Mouse (Mus musculus) limb, embryonic 11.5 days (tissue): ENCODE measurements around the gene Dclk1. TPM values are rescaled to one million over a fixed set of nuclear protein-coding genes. Genes with fewer than 3 reads are reported as not detected.

Experiments
- ATAC-seq: fragments of 200-750 bp; cut with Nextera tagmentation; 2 replicates; pipeline ENCODE4 v1.8.0; 2017; ENCODE audit warnings: low read depth; ENCODE audit not compliant: insufficient number of reproducible peaks, low FRiP score, low TSS enrichment
- DNase-seq: peaks from one replicate; pipeline ENCODE4 v3.0.0-alpha.2; 2015; ENCODE audit warnings: low spot score
- H3K27ac ChIP-seq: fragments of 300-500 bp; sonication (generic); replicated peaks from 2 replicates; pipeline ENCODE4 v1.5.1; 2014; ENCODE audit warnings: low read depth, mild to moderate bottlenecking, low read length
- H3K27me3 ChIP-seq: fragments of 300-500 bp; sonication (generic); 2 replicates; pipeline ENCODE4 v1.6.1; 2014; ENCODE audit warnings: mild to moderate bottlenecking, low read length, mixed read lengths; ENCODE audit not compliant: control insufficient read depth, insufficient read depth
- H3K36me3 ChIP-seq: fragments of 300-500 bp; sonication (generic); 2 replicates; pipeline ENCODE4 v1.6.1; 2014; ENCODE audit warnings: mild to moderate bottlenecking, low read length, moderate library complexity, mixed read lengths; ENCODE audit not compliant: control insufficient read depth, insufficient read depth
- H3K4me1 ChIP-seq: fragments of 300-500 bp; sonication (generic); 2 replicates; pipeline ENCODE4 v1.6.1; 2014; ENCODE audit warnings: low read length, mixed read lengths; ENCODE audit not compliant: control insufficient read depth, insufficient read depth
- H3K4me2 ChIP-seq: fragments of 300-500 bp; sonication (generic); 2 replicates; pipeline ENCODE4 v1.6.1; 2014; ENCODE audit warnings: low read depth, mild to moderate bottlenecking, moderate library complexity; ENCODE audit not compliant: severe bottlenecking
- H3K4me3 ChIP-seq: fragments of 300-500 bp; sonication (generic); 2 replicates; pipeline ENCODE4 v1.5.1; 2014; ENCODE audit warnings: low read depth, low read length
- H3K9ac ChIP-seq: fragments of 300-500 bp; sonication (generic); 2 replicates; pipeline ENCODE4 v1.6.1; 2014; ENCODE audit warnings: mild to moderate bottlenecking, low read length
- H3K9me3 ChIP-seq: fragments of 300-500 bp; sonication (generic); 2 replicates; pipeline ENCODE4 v1.6.1; 2016; ENCODE audit warnings: low read length; ENCODE audit not compliant: control insufficient read depth
- WGBS: fragments of 180-500 bp; shearing (Covaris S2); extraction: QIAGEN DNeasy Blood & Tissue Kit; methylation state at CpG from one replicate; pipeline ENCODE4 v1.1.7; 2014; 5-methylcytosine and 5-hydroxymethylcytosine counted together
- polyA plus RNA-seq: library from polyadenylated mRNA; unstranded; fragments of >200 nt; fragmentation: Nextera tagmentation; extraction: Ambion mirVana; gene quantifications from 2 replicates; pipeline ENCODE4 v1.2.1, GENCODE M21; 2014

Gene Dclk1
- polyA plus RNA-seq, 1 experiment from 2014 or later, result 34.1 TPM

GRCm38 (mm10) chr3:55269802-55270201 lies 27.6 kb downstream of the Dclk1 start:
- no peak for ATAC-seq
- H3K9me3 ChIP-seq, result no peaks in the 10 kb centered on the region

GRCm38 (mm10) chr3:55270345-55270744 lies 28.2 kb downstream of the Dclk1 start:
- H3K27ac ChIP-seq, result no peak overlapping the region
- no peak for ATAC-seq

More at GRCm38 (mm10) chr3:55269802-55270201, 27.6 kb downstream of the Dclk1 start:
- H3K27me3 ChIP-seq, result no peaks in the 10 kb centered on the region
- H3K4me3 ChIP-seq, result no peak overlapping the region
- no peak overlapping the region for H3K27ac ChIP-seq
- no peak overlapping the region for H3K9ac ChIP-seq
- no peak for DNase-seq
- H3K4me1 ChIP-seq, result no peaks in the 10 kb centered on the region
- WGBS, result 86% methylated on average over 4 of the region's 4 CpGs
- H3K4me2 ChIP-seq, result no peak overlapping the region
- no peaks in the 10 kb centered on the region for H3K36me3 ChIP-seq

GRCm38 (mm10) chr3:55270920-55271319 lies 28.8 kb downstream of the Dclk1 start:
- no peak overlapping the region for H3K4me3 ChIP-seq
- H3K9me3 ChIP-seq, result no peaks in the 10 kb centered on the region
- H3K4me2 ChIP-seq, result no peak overlapping the region
- no peaks in the 10 kb centered on the region for H3K36me3 ChIP-seq
- DNase-seq (no peak), ATAC-seq (no peak)
- H3K4me1 ChIP-seq, result no peaks in the 10 kb centered on the region
- 74% methylated on average over 5 of the region's 5 CpGs for WGBS
- H3K9ac ChIP-seq, result no peak overlapping the region
- no peaks in the 10 kb centered on the region for H3K27me3 ChIP-seq
- H3K27ac ChIP-seq, result no peak overlapping the region

More at GRCm38 (mm10) chr3:55270345-55270744, 28.2 kb downstream of the Dclk1 start:
- H3K4me3 ChIP-seq, result no peak overlapping the region
- no peaks in the 10 kb centered on the region for H3K9me3 ChIP-seq
- H3K4me2 ChIP-seq, result no peak overlapping the region
- no peak for DNase-seq
- no peaks in the 10 kb centered on the region for H3K4me1 ChIP-seq
- no peak overlapping the region for H3K9ac ChIP-seq
- no peaks in the 10 kb centered on the region for H3K27me3 ChIP-seq
- WGBS, result 87% methylated on average over 3 of the region's 3 CpGs
- no peaks in the 10 kb centered on the region for H3K36me3 ChIP-seq

GRCm38 (mm10) chr3:55272536-55272935 lies 30.4 kb downstream of the Dclk1 start:
- no peak overlapping the region for H3K9ac ChIP-seq
- ATAC-seq (no peak), DNase-seq (no peak)
- no peak overlapping the region for H3K4me2 ChIP-seq
- no peak overlapping the region for H3K27ac ChIP-seq
- 89% methylated on average over 6 of the region's 6 CpGs for WGBS
- no peaks in the 10 kb centered on the region for H3K27me3 ChIP-seq
- no peaks in the 10 kb centered on the region for H3K4me1 ChIP-seq
- no peaks in the 10 kb centered on the region for H3K9me3 ChIP-seq
- no peak overlapping the region for H3K4me3 ChIP-seq
- H3K36me3 ChIP-seq, result no peaks in the 10 kb centered on the region

- peaks cover 4% of the 10 kb centered on the region; the same call in 1 of the 2 replicates for H3K4me1 ChIP-seq
- no peak for ATAC-seq
- no peak overlapping the region for H3K4me3 ChIP-seq
- H3K36me3 ChIP-seq, result no peaks in the 10 kb centered on the region
- H3K4me2 ChIP-seq, result no peak overlapping the region
- H3K9ac ChIP-seq, result no peak overlapping the region
- no peak for DNase-seq
- no peak overlapping the region for H3K27ac ChIP-seq
- no peaks in the 10 kb centered on the region for H3K27me3 ChIP-seq
- no peaks in the 10 kb centered on the region for H3K9me3 ChIP-seq
- 93% methylated on average over 3 of the region's 3 CpGs for WGBS
Observed at GRCm38 (mm10) chr3:55276446-55276845, 34.3 kb downstream of the Dclk1 start.

- no peak overlapping the region for H3K4me2 ChIP-seq
- H3K4me1 ChIP-seq, result peaks cover 4% of the 10 kb centered on the region; the same call in 1 of the 2 replicates
- no peaks in the 10 kb centered on the region for H3K36me3 ChIP-seq
- no peak overlapping the region for H3K4me3 ChIP-seq
- no peak overlapping the region for H3K9ac ChIP-seq
- no peak overlapping the region for H3K27ac ChIP-seq
- DNase-seq, result no peak
- 89% methylated on average over 1 of the region's 1 CpGs for WGBS
- no peak for ATAC-seq
- no peaks in the 10 kb centered on the region for H3K27me3 ChIP-seq
- H3K9me3 ChIP-seq, result no peaks in the 10 kb centered on the region
Observed at GRCm38 (mm10) chr3:55276851-55277250, 34.7 kb downstream of the Dclk1 start.

GRCm38 (mm10) chr3:55277829-55278228 lies 35.7 kb downstream of the Dclk1 start:
- H3K27ac ChIP-seq, result no peak overlapping the region
- DNase-seq (no peak), ATAC-seq (no peak)
- H3K4me1 ChIP-seq, result peaks cover 4% of the 10 kb centered on the region; the same call in 1 of the 2 replicates
- H3K27me3 ChIP-seq, result no peaks in the 10 kb centered on the region
- no peak overlapping the region for H3K9ac ChIP-seq
- no peaks in the 10 kb centered on the region for H3K9me3 ChIP-seq
- 78% methylated on average over 1 of the region's 1 CpGs for WGBS
- H3K4me2 ChIP-seq, result no peak overlapping the region
- H3K36me3 ChIP-seq, result no peaks in the 10 kb centered on the region
- H3K4me3 ChIP-seq, result no peak overlapping the region

GRCm38 (mm10) chr3:55279923-55280322 lies 37.8 kb downstream of the Dclk1 start:
- Histone ChIP-seq H3K4me3 (no peak overlapping the region), H3K4me1 (peaks cover 4% of the 10 kb centered on the region; the same call in 1 of the 2 replicates), H3K9ac (no peak overlapping the region), H3K9me3 (no peaks in the 10 kb centered on the region), H3K27ac (no peak overlapping the region), H3K4me2 (no peak overlapping the region), H3K27me3 (no peaks in the 10 kb centered on the region), H3K36me3 (no peaks in the 10 kb centered on the region)
- DNase-seq (no peak), ATAC-seq (no peak)
- 80% methylated on average over 4 of the region's 4 CpGs for WGBS

GRCm38 (mm10) chr3:55280471-55280870 lies 38.3 kb downstream of the Dclk1 start:
- ATAC-seq (no peak), DNase-seq (no peak)
- Histone ChIP-seq H3K27ac (no peak overlapping the region), H3K27me3 (no peaks in the 10 kb centered on the region), H3K36me3 (no peaks in the 10 kb centered on the region), H3K4me3 (no peak overlapping the region), H3K9ac (no peak overlapping the region), H3K4me2 (no peak overlapping the region), H3K9me3 (no peaks in the 10 kb centered on the region), H3K4me1 (peaks cover 4% of the 10 kb centered on the region; the same call in 1 of the 2 replicates)
